Mouse (Mus musculus) limb, embryonic 11.5 days (tissue): ENCODE measurements around the gene Tas2r108. TPM values are rescaled to one million over a fixed set of nuclear protein-coding genes. Genes with fewer than 3 reads are reported as not detected.

Source experiments
- ATAC-seq: fragments of 200-750 bp; cut with Nextera tagmentation; 2 replicates; pipeline ENCODE4 v1.8.0; 2017; ENCODE audit warnings: low read depth; ENCODE audit not compliant: insufficient number of reproducible peaks, low FRiP score, low TSS enrichment
- DNase-seq: peaks from one replicate; pipeline ENCODE4 v3.0.0-alpha.2; 2015; ENCODE audit warnings: low spot score
- H3K27ac ChIP-seq: fragments of 300-500 bp; sonication (generic); replicated peaks from 2 replicates; pipeline ENCODE4 v1.5.1; 2014; ENCODE audit warnings: low read depth, mild to moderate bottlenecking, low read length
- H3K27me3 ChIP-seq: fragments of 300-500 bp; sonication (generic); 2 replicates; pipeline ENCODE4 v1.6.1; 2014; ENCODE audit warnings: mild to moderate bottlenecking, low read length, mixed read lengths; ENCODE audit not compliant: control insufficient read depth, insufficient read depth
- H3K36me3 ChIP-seq: fragments of 300-500 bp; sonication (generic); 2 replicates; pipeline ENCODE4 v1.6.1; 2014; ENCODE audit warnings: mild to moderate bottlenecking, low read length, moderate library complexity, mixed read lengths; ENCODE audit not compliant: control insufficient read depth, insufficient read depth
- H3K4me1 ChIP-seq: fragments of 300-500 bp; sonication (generic); 2 replicates; pipeline ENCODE4 v1.6.1; 2014; ENCODE audit warnings: low read length, mixed read lengths; ENCODE audit not compliant: control insufficient read depth, insufficient read depth
- H3K4me2 ChIP-seq: fragments of 300-500 bp; sonication (generic); 2 replicates; pipeline ENCODE4 v1.6.1; 2014; ENCODE audit warnings: low read depth, mild to moderate bottlenecking, moderate library complexity; ENCODE audit not compliant: severe bottlenecking
- H3K4me3 ChIP-seq: fragments of 300-500 bp; sonication (generic); 2 replicates; pipeline ENCODE4 v1.5.1; 2014; ENCODE audit warnings: low read depth, low read length
- H3K9ac ChIP-seq: fragments of 300-500 bp; sonication (generic); 2 replicates; pipeline ENCODE4 v1.6.1; 2014; ENCODE audit warnings: mild to moderate bottlenecking, low read length
- H3K9me3 ChIP-seq: fragments of 300-500 bp; sonication (generic); 2 replicates; pipeline ENCODE4 v1.6.1; 2016; ENCODE audit warnings: low read length; ENCODE audit not compliant: control insufficient read depth
- WGBS: fragments of 180-500 bp; shearing (Covaris S2); extraction: QIAGEN DNeasy Blood & Tissue Kit; methylation state at CpG from one replicate; pipeline ENCODE4 v1.1.7; 2014; 5-methylcytosine and 5-hydroxymethylcytosine counted together
- polyA plus RNA-seq: library from polyadenylated mRNA; unstranded; fragments of >200 nt; fragmentation: Nextera tagmentation; extraction: Ambion mirVana; gene quantifications from 2 replicates; pipeline ENCODE4 v1.2.1, GENCODE M21; 2014

Tas2r108 gene
- polyA plus RNA-seq, 1 experiment from 2014 or later: 0.15 TPM

- no peak overlapping the region for H3K4me3 ChIP-seq
- H3K4me2 ChIP-seq: no peak overlapping the region
- no peak overlapping the region for H3K27ac ChIP-seq
- whole genome bisulfite sequencing: 95% methylated on average over 5 of the region's 5 CpGs
- no peaks in the 10 kb centered on the region for H3K9me3 ChIP-seq
- H3K36me3 ChIP-seq: peaks cover 18% of the 10 kb centered on the region
- ATAC-seq (no peak), DNase-seq (no peak)
- H3K9ac ChIP-seq: no peak overlapping the region
- no peaks in the 10 kb centered on the region for H3K27me3 ChIP-seq
- H3K4me1 ChIP-seq: no peaks in the 10 kb centered on the region
Observed at GRCm38 (mm10) chr6:40482318-40482717, 11.0 kb upstream of the Tas2r108 start.

- Histone ChIP-seq H3K4me1 (no peaks in the 10 kb centered on the region), H3K9me3 (no peaks in the 10 kb centered on the region), H3K36me3 (no peaks in the 10 kb centered on the region), H3K4me3 (no peak within 1 kb of the TSS), H3K9ac (no peak within 1 kb of the TSS), H3K27me3 (no peaks in the 10 kb centered on the region), H3K4me2 (no peak within 1 kb of the TSS), H3K27ac (no peak within 1 kb of the TSS)
- ATAC-seq (no peak), DNase-seq (no peak)
Observed at GRCm38 (mm10) chr6:40490933-40491332, 2.4 kb upstream of the Tas2r108 start, which contains the start of gene Tas2r137. TSS of gene Tas2r137 (plus strand) at chr6:40491233.

- H3K9me3 ChIP-seq: no peaks in the 10 kb centered on the region
- no peaks in the 10 kb centered on the region for H3K4me1 ChIP-seq
- 78% methylated on average over 1 of the region's 1 CpGs for WGBS
- no peaks in the 10 kb centered on the region for H3K27me3 ChIP-seq
- H3K9ac ChIP-seq: no peak within 1 kb of the TSS
- ATAC-seq: no peak
- H3K27ac ChIP-seq: no peak within 1 kb of the TSS
- H3K4me2 ChIP-seq: no peak within 1 kb of the TSS
- H3K36me3 ChIP-seq: no peaks in the 10 kb centered on the region
- H3K4me3 ChIP-seq: no peak within 1 kb of the TSS
- no peak for DNase-seq
Observed at GRCm38 (mm10) chr6:40519408-40519807, 26.1 kb downstream of the Tas2r108 start, which contains the start of gene Prss37. TSS of gene Prss37 (minus strand) at chr6:40519508.

Other genes with a start within 250 kb of the Tas2r108 start
- gene Agk, start 168.4 kb upstream of the Tas2r108 start, polyA plus RNA-seq: 43.1 and 46.0 TPM in 2 replicates
- 12.4 and 14.6 TPM in 2 replicates for gene E330009J07Rik, start 57.4 kb upstream of the Tas2r108 start, polyA plus RNA-seq
- 0.07 TPM in 1 of 2 replicates, not detected in the other for gene Wee2, start 54.4 kb upstream of the Tas2r108 start, polyA plus RNA-seq
- 177 and 179 TPM in 2 replicates for gene Ssbp1, start 22.2 kb upstream of the Tas2r108 start, polyA plus RNA-seq
- gene Tas2r137, start 2.3 kb upstream of the Tas2r108 start, polyA plus RNA-seq: not detected in 2 replicates
- gene Prss37, start 26.0 kb downstream of the Tas2r108 start, polyA plus RNA-seq: not detected in 2 replicates
- 0.09 and 0.11 TPM in 2 replicates for gene Olfr461, start 61.5 kb downstream of the Tas2r108 start, polyA plus RNA-seq
- 0.04 TPM in 1 of 2 replicates, not detected in the other for gene Olfr460, start 76.0 kb downstream of the Tas2r108 start, polyA plus RNA-seq
- gene Clec5a, start 92.3 kb downstream of the Tas2r108 start, polyA plus RNA-seq: 0.60 and 0.80 TPM in 2 replicates
- not detected in 2 replicates for gene Tas2r138, start 119.8 kb downstream of the Tas2r108 start, polyA plus RNA-seq
- not detected in 2 replicates for gene Mgam, start 135.3 kb downstream of the Tas2r108 start, polyA plus RNA-seq